Mouse (Mus musculus): ENCODE measurements around the gene Zfp932. TPM values are rescaled to one million over a fixed set of nuclear protein-coding genes. Genes with fewer than 3 reads are reported as not detected.
"Not testable (repeated sequence)": the region's sequence is repeated elsewhere in the genome, so short reads cannot be mapped to it uniquely, and the experiment has no call there.

The Zfp932 gene
- polyA plus RNA-seq (2014; fragmentation: Nextera tagmentation; extraction: Ambion mirVana), result 29.8 and 30.8 TPM in 2 replicates

GRCm38 (mm10) chr5:109996026-109996937 is at the start of gene Zfp932:
TSS of gene Zfp932 (plus strand) at chr5:109996521.
- ATAC-seq (ENCODE audit: low read depth), result peak; percentile 98
- not testable (repeated sequence) for H3K9me3 ChIP-seq (ENCODE audit: control insufficient read depth, low read length); H3K4me1 ChIP-seq (ENCODE audit: control insufficient read depth, insufficient read depth, low read length); H3K27me3 ChIP-seq (ENCODE audit: control insufficient read depth, insufficient read depth, low read length); H3K36me3 ChIP-seq (ENCODE audit: control insufficient read depth, insufficient read depth, low read length); H3K27ac ChIP-seq (ENCODE audit: low read depth, low read length)
- Histone ChIP-seq H3K4me3 (ENCODE audit: low read depth, low read length) (peak within 1 kb of the TSS; percentile 40), H3K4me2 (ENCODE audit: low read depth, low read length) (peak within 1 kb of the TSS; percentile 55), H3K9ac (replicated peaks; ENCODE audit: low read depth, low read length) (peak within 1 kb of the TSS; percentile 37; the same call in 1 of the 2 replicates)
- 4% methylated on average over 24 of the region's 24 CpGs for WGBS

- Histone ChIP-seq H3K27me3 (ENCODE audit: control insufficient read depth, insufficient read depth, low read length) (no peaks in the 10 kb centered on the region), H3K4me3 (ENCODE audit: low read depth, low read length) (no peak overlapping the region), H3K9me3 (ENCODE audit: control insufficient read depth, low read length) (no peaks in the 10 kb centered on the region; the same call in 1 of the 2 replicates), H3K27ac (ENCODE audit: low read depth, low read length) (no peak overlapping the region), H3K4me1 (ENCODE audit: control insufficient read depth, insufficient read depth, low read length) (no peaks in the 10 kb centered on the region), H3K9ac (replicated peaks; ENCODE audit: low read depth, low read length) (no peak overlapping the region), H3K36me3 (ENCODE audit: control insufficient read depth, insufficient read depth, low read length) (no peaks in the 10 kb centered on the region), H3K4me2 (ENCODE audit: low read depth, low read length) (no peak overlapping the region)
- WGBS, result 68% methylated on average over 1 of the region's 1 CpGs
- no peak for ATAC-seq (ENCODE audit: low read depth)
These were observed 46.0 kb upstream of the Zfp932 start for GRCm38 (mm10) chr5:109950281-109950680.

GRCm38 (mm10) chr5:109980743-109981142 is 15.6 kb upstream of the Zfp932 start:
- not testable (repeated sequence) for H3K9me3 ChIP-seq (ENCODE audit: control insufficient read depth, low read length); H3K4me1 ChIP-seq (ENCODE audit: control insufficient read depth, insufficient read depth, low read length); H3K4me2 ChIP-seq (ENCODE audit: low read depth, low read length); H3K4me3 ChIP-seq (ENCODE audit: low read depth, low read length); H3K27me3 ChIP-seq (ENCODE audit: control insufficient read depth, insufficient read depth, low read length); H3K27ac ChIP-seq (ENCODE audit: low read depth, low read length); H3K9ac ChIP-seq (replicated peaks; ENCODE audit: low read depth, low read length); ATAC-seq (ENCODE audit: low read depth); H3K36me3 ChIP-seq (ENCODE audit: control insufficient read depth, insufficient read depth, low read length)
- WGBS, result 75% methylated on average over 2 of the region's 2 CpGs

GRCm38 (mm10) chr5:109995461-109995860 is 860 bp upstream of the Zfp932 start:
- not testable (repeated sequence) for ATAC-seq (ENCODE audit: low read depth); H3K4me1 ChIP-seq (ENCODE audit: control insufficient read depth, insufficient read depth, low read length); H3K27me3 ChIP-seq (ENCODE audit: control insufficient read depth, insufficient read depth, low read length); H3K9ac ChIP-seq (replicated peaks; ENCODE audit: low read depth, low read length); H3K4me3 ChIP-seq (ENCODE audit: low read depth, low read length); H3K27ac ChIP-seq (ENCODE audit: low read depth, low read length); H3K9me3 ChIP-seq (ENCODE audit: control insufficient read depth, low read length); H3K36me3 ChIP-seq (ENCODE audit: control insufficient read depth, insufficient read depth, low read length); H3K4me2 ChIP-seq (ENCODE audit: low read depth, low read length)
- 86% methylated on average over 10 of the region's 10 CpGs for WGBS

- not testable (repeated sequence) for ATAC-seq (ENCODE audit: low read depth); H3K36me3 ChIP-seq (ENCODE audit: control insufficient read depth, insufficient read depth, low read length); H3K9me3 ChIP-seq (ENCODE audit: control insufficient read depth, low read length); H3K9ac ChIP-seq (replicated peaks; ENCODE audit: low read depth, low read length); H3K4me2 ChIP-seq (ENCODE audit: low read depth, low read length); H3K4me1 ChIP-seq (ENCODE audit: control insufficient read depth, insufficient read depth, low read length); H3K27me3 ChIP-seq (ENCODE audit: control insufficient read depth, insufficient read depth, low read length); H3K27ac ChIP-seq (ENCODE audit: low read depth, low read length); H3K4me3 ChIP-seq (ENCODE audit: low read depth, low read length)
- WGBS, result 88% methylated on average over 10 of the region's 10 CpGs
These were observed 19.5 kb downstream of the Zfp932 start for GRCm38 (mm10) chr5:110015775-110016174.

GRCm38 (mm10) chr5:110023273-110023672 is 27.0 kb downstream of the Zfp932 start:
- WGBS, result 60% methylated on average over 9 of the region's 9 CpGs
- ATAC-seq (ENCODE audit: low read depth), result peak; percentile 21; the same call in 1 of the 2 replicates
- H3K9ac ChIP-seq (replicated peaks; ENCODE audit: low read depth, low read length), result no peak overlapping the region
- no peaks in the 10 kb centered on the region for H3K9me3 ChIP-seq (ENCODE audit: control insufficient read depth, low read length)
- peak overlapping the region; percentile 12; the same call in 1 of the 2 replicates for H3K4me2 ChIP-seq (ENCODE audit: low read depth, low read length)
- no peak overlapping the region for H3K27ac ChIP-seq (ENCODE audit: low read depth, low read length)
- no peaks in the 10 kb centered on the region for H3K36me3 ChIP-seq (ENCODE audit: control insufficient read depth, insufficient read depth, low read length)
- H3K4me1 ChIP-seq (ENCODE audit: control insufficient read depth, insufficient read depth, low read length), result no peaks in the 10 kb centered on the region
- H3K4me3 ChIP-seq (ENCODE audit: low read depth, low read length), result peak overlapping the region; percentile 2; the same call in 1 of the 2 replicates
- no peaks in the 10 kb centered on the region for H3K27me3 ChIP-seq (ENCODE audit: control insufficient read depth, insufficient read depth, low read length)

GRCm38 (mm10) chr5:110023694-110024427 is 27.5 kb downstream of the Zfp932 start:
- H3K27me3 ChIP-seq (ENCODE audit: control insufficient read depth, insufficient read depth, low read length), result not testable (repeated sequence)
- WGBS, result 53% methylated on average over 8 of the region's 8 CpGs
- ATAC-seq (ENCODE audit: low read depth), result peak; percentile 74; the same call in 1 of the 2 replicates

GRCm38 (mm10) chr5:110057637-110058408 is 61.5 kb downstream of the Zfp932 start:
- H3K36me3 ChIP-seq (ENCODE audit: control insufficient read depth, insufficient read depth, low read length), result no peaks in the 10 kb centered on the region

More at GRCm38 (mm10) chr5:110023694-110024427, 27.5 kb downstream of the Zfp932 start:
- not testable (repeated sequence) for H3K9me3 ChIP-seq (ENCODE audit: control insufficient read depth, low read length); H3K9ac ChIP-seq (replicated peaks; ENCODE audit: low read depth, low read length); H3K27ac ChIP-seq (ENCODE audit: low read depth, low read length); H3K4me1 ChIP-seq (ENCODE audit: control insufficient read depth, insufficient read depth, low read length); H3K36me3 ChIP-seq (ENCODE audit: control insufficient read depth, insufficient read depth, low read length)
- Histone ChIP-seq H3K4me3 (ENCODE audit: low read depth, low read length) (peak overlapping the region; percentile 2; the same call in 1 of the 2 replicates), H3K4me2 (ENCODE audit: low read depth, low read length) (peak overlapping the region; percentile 12; the same call in 1 of the 2 replicates)

More at GRCm38 (mm10) chr5:110057637-110058408, 61.5 kb downstream of the Zfp932 start:
- no peaks in the 10 kb centered on the region for H3K27me3 ChIP-seq (ENCODE audit: control insufficient read depth, insufficient read depth, low read length)
- peak overlapping the region; percentile 54 for H3K4me2 ChIP-seq (ENCODE audit: low read depth, low read length)
- ATAC-seq (ENCODE audit: low read depth), result peak; percentile 99
- H3K27ac ChIP-seq (ENCODE audit: low read depth, low read length), result no peak overlapping the region
- 3% methylated on average over 19 of the region's 19 CpGs for WGBS
- H3K9ac ChIP-seq (replicated peaks; ENCODE audit: low read depth, low read length), result peak overlapping the region; percentile 18
- no peaks in the 10 kb centered on the region for H3K9me3 ChIP-seq (ENCODE audit: control insufficient read depth, low read length)
- no peaks in the 10 kb centered on the region for H3K4me1 ChIP-seq (ENCODE audit: control insufficient read depth, insufficient read depth, low read length)
- peak overlapping the region; percentile 36 for H3K4me3 ChIP-seq (ENCODE audit: low read depth, low read length)
